Mouse (Mus musculus) CD4-positive naive resting alpha-beta T cell, adult 76 days (primary cell): Measurements from ENCODE around the gene 1700022I11Rik. TPM values are rescaled to one million over a fixed set of nuclear protein-coding genes. Genes with fewer than 3 reads are reported as not detected.

ENCODE experiments used
- total RNA-seq: library from RNA; stranded (reverse); gene quantifications from one replicate; pipeline ENCODE4 v1.2.4, GENCODE M21; 2023

The 1700022I11Rik gene
- total RNA-seq, result not detected

DNA sequence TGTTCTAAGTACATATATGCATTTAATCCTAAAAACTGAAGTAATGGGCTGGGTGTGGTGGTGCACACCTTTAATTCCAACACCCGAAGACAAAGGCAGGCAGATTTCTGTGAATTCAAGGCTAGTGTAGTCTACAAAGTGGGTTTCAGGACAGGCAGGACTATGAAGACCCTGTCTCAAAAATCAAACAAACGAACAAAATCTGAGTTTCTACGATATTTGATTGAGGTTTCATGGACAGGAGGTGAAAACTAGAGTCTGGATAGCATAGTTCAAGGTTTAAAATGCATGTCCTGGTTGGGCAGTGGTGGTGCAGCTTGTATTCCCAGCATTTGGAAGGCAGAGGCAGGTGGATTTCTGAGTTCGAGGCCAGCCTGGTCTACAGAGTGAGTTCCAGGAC is at the start of gene 1700022I11Rik:
TSS of gene 1700022I11Rik (plus strand) at position 301 of the 400 bp plus-strand sequence.

DNA sequence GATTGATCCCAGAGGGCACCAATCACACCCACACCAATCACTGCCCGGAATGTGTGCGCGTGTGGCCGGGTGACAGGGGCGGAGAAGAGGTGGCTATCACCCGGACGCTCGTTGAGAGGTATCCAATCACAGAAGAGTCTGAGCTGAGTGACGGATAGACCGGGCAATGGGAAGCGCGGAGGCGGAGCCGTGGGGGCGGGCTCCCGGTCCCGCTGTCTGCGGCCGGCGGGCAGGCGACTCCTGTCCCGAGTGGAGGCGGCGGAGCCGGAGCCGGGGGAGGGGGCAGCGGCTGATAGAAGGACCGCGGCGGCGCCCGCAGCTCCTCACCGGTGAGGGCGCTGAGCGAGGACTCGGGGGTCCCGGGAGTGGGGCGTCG is 19.7 kb upstream of the 1700022I11Rik start, which contains the start of gene Dnajb5:
TSS of gene Dnajb5 (plus strand) at position 139 of the 376 bp plus-strand sequence.

DNA sequence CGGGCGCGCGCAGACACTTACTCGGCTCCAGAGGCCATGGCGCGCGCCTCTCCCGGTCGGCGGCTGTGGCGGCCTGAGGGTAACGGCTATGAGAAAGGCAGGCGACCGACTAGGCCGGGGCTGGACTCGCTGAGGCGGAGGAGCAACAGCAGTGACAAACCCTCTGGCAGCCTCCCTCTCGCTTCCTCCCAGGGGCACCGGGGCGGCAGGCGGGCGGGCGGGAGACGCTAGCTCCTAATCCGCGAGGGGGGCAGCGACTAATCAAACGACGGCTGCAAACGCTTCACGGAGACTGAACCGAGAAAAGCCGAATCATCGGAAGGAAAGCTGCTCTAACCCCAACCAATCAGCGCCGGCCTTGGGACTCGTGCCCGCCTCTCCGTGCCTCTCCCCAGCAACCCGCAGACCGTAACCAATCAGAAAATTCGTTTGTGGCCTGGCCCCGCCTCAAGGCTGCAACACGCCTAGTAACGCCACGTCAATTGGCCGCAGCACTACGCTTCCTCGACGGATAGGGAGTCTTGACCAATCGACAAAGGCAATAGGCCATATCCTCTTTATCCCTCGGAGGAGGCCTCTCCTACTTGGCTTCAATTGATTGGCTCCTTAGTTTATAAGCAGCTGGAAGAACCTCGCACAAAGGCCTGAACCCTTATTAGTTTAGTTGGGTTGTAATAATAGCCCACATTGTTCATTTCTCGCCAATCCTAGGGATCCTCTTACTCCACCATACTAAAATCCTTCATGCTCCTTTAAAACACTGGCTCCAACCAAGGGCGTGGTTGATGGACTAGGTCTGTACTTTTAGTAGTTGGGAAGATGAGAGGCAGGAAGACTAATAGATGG is 31.0 kb downstream of the 1700022I11Rik start, which contains the start of gene Vcp:
TSS of gene Vcp (minus strand) at position 367 of the 846 bp plus-strand sequence.

DNA sequence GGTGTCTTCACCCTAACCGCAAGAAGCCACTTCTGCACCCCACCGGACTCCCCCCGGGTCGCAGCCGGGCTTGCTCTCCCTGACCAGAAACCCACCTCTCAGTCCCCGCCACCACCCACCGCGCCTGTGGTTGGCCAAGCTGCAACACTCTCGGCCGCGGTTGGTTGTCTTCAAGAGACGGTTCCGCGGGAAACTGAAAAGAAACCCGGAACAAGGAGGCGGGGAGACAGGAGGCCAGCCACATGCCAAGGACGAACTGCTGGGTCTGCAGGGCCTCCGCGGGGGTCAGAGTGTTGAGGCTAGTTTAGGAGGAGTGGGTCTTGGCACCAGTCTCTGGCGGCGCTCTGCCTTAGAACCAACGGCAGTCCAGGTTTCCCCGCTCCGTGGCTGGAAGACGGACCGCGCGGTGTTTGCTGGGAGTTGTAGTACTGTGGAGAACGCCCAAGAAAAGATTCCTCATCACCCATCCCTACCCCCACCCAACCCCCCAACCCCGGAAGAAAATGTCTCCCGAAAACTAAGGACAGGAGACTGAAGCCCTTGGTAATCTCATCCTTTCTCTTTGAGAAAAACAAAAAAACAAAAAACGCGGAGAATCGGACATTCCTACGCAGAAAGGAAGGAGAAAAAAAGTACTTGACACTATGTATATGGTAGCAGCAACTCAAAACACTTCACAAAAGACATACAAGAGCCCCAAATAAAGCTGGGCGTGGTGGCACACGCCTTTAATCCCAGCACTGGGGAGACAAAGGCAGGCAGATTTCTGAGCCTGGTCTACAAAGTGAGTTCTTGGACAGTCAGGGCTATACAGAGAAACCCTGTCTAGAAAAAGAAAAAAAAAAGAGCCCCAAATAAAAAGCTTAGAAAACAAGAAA is 41.0 kb downstream of the 1700022I11Rik start, which contains the start of gene Fancg:
TSS of gene Fancg (minus strand) at position 346 of the 878 bp plus-strand sequence.

DNA sequence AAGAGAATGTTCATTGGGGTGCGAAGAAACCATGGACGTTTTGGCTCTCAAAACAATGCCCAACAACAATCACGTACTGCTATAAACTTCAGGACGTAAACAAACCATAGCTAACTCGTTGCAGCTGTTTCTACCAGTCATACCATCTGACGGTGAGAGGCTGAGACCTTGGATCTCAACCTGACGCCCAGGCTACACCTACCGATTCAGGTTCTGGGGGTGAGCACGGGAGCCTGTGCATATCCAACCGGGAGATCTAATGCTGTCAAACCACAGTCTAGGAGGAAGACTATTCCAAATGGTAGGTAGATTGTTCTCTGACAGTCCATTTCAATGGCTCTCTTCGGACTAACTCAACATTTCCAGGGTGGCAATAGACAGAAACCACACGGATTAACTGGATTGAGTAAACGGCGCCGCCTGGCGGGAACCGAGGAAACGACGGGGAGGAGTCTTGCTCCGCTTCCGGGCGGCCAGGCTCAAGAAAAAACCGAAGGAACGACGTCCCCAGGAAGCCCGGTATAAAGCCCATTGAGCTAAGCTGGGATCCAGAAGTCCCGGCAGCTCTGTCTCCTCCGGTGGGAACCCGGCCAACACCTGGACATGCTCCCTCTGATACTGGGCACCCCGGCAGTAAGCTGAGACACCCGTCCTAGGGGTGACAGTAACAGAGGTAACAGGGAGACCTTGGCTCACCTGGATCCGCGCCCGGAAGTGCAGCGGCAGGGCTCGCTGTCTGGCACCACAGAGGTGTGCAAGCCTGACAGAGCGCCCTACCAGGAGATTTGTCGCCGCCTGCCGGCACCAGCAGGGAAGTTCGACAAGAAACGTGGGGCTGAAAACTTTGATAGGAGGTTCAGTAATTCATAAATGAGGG is 55.9 kb downstream of the 1700022I11Rik start, which contains the start of gene Pigo:
TSS of gene Pigo (minus strand) at position 736 of the 877 bp plus-strand sequence.

DNA sequence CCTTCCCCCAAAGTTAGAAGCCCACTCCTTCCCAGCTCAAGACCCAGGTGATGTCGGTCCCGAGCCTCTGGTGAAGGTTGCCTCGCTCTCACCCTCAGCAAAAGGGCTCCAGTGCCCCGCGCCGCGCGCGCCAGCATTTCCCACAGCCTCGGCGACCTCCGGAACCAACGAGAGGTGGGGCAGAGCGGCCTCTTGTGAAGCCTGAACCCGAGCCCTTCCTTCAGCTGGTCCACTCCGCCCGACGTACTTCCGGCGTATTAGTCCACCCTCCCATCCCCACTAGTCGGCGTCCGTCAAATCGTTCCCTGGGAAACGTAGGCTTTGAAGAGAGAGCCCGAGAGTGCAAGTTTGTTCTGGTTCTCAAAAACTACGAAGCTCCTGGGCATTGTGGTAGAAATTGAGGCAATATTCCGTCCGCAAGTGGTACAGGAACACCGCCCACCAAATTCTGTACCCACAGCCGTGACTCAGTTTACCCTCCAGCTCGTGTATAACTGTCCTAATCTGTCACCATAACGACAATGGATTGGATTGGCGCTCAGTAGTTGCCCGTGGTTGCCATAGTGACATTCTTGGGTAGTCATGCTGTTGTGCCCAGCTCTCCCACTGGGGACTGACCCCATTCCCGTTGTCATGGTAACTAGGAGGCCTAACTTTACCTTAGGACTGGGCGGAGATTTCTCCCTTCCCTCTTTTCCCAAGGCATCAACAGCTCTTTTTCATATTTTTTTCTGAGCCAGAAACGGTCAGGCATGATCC is 62.0 kb downstream of the 1700022I11Rik start, which contains the start of gene Stoml2:
TSS of gene Stoml2 (minus strand) at position 474 of the 759 bp plus-strand sequence.

Other genes starting within 250 kb of the 1700022I11Rik start
- not detected for gene 4930578G10Rik, start 234.1 kb upstream of the 1700022I11Rik start, total RNA-seq
- gene Ccl19, start 213.0 kb upstream of the 1700022I11Rik start, total RNA-seq, result not detected
- not detected for gene Ccl21a, start 195.6 kb upstream of the 1700022I11Rik start, total RNA-seq
- gene Fam205a1, start 115.7 kb upstream of the 1700022I11Rik start, total RNA-seq, result not detected
- not detected for gene Gm12394, start 112.8 kb upstream of the 1700022I11Rik start, total RNA-seq
- gene Fam205c, start 95.4 kb upstream of the 1700022I11Rik start, total RNA-seq, result not detected
- gene Phf24, start 52.9 kb upstream of the 1700022I11Rik start, total RNA-seq, result not detected
- 34.9 TPM for gene Dnajb5, start 19.8 kb upstream of the 1700022I11Rik start, total RNA-seq
- gene Vcp, start 30.9 kb downstream of the 1700022I11Rik start, total RNA-seq, result 130 TPM
- 14.8 TPM for gene Fancg, start 40.9 kb downstream of the 1700022I11Rik start, total RNA-seq
- 42.0 TPM for gene Pigo, start 56.2 kb downstream of the 1700022I11Rik start, total RNA-seq
- 43.4 TPM for gene Stoml2, start 62.1 kb downstream of the 1700022I11Rik start, total RNA-seq
- gene Fam214b, start 76.6 kb downstream of the 1700022I11Rik start, total RNA-seq, result 7.8 TPM
- gene Unc13b, start 89.3 kb downstream of the 1700022I11Rik start, total RNA-seq, result 1.6 TPM